Mouse (Mus musculus): ENCODE data around the gene Aig1.

DNA sequence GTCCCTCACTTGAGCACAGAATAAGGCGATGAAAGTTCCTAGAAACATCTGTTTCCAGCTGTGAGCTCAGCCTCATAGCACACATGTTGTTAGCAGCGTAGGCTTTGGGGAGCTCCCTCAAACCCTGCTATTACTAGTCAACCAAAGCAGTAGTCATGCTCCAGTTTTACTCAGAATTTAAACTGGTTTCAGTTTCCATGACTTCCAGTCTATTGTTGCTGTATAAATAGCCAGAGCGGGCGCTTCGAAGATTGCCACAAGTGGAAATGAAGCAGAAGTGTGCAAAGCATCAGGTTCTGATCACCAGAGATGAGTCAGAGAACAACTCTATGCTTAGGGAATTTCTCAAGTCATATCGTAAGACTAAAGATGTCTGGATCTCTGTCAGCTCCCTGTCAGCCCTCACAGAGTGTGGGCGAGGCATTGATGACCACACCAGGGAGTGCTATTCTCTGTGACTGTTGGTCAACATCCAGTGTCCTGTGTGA is 36.2 kb downstream of the Aig1 start:
- TF ChIP-seq FLI1 (IDR thresholded peaks at IDR 0.05; ENCODE audit: low read length) (no peak), GATA1 (IDR thresholded peaks at IDR 0.05; ENCODE audit: borderline replicate concordance, low read length) (no peak)
